Mouse (Mus musculus) G1E (cell line): ENCODE data around the gene Mcrip2. TPM values are rescaled to one million over a fixed set of nuclear protein-coding genes. Genes with fewer than 3 reads are reported as not detected.

ENCODE experiments used
- ATAC-seq: 2 replicates; pipeline ENCODE4 v1.8.0; 2016; ENCODE audit warnings: mild to moderate bottlenecking; ENCODE audit not compliant: insufficient number of reproducible peaks, poor library complexity, low FRiP score, severe bottlenecking; ENCODE audit errors: extremely low read depth
- DNase-seq: peaks from one replicate; pipeline ENCODE4 v3.0.0; 2012; ENCODE audit warnings: low spot score
- H3K27me3 ChIP-seq: 2 replicates; pipeline ENCODE4 v1.6.1; 2012; ENCODE audit warnings: mild to moderate bottlenecking, low read length, inconsistent platforms; ENCODE audit not compliant: insufficient read depth
- H3K36me3 ChIP-seq: replicated peaks from 2 replicates; pipeline ENCODE3; 2012; ENCODE audit warnings: mild to moderate bottlenecking, inconsistent platforms
- H3K4me1 ChIP-seq: 2 replicates; pipeline ENCODE4 v1.6.1; 2012; ENCODE audit warnings: low read depth, low read length, inconsistent platforms, mixed read lengths; ENCODE audit not compliant: insufficient read depth
- H3K4me3 ChIP-seq: 2 replicates; pipeline ENCODE4 v1.5.1; 2012; ENCODE audit warnings: low read depth, mild to moderate bottlenecking, inconsistent platforms, low read length, moderate library complexity, mixed read lengths
- H3K9me3 ChIP-seq: replicated peaks from 2 replicates; pipeline ENCODE4 v1.6.1; 2012; ENCODE audit warnings: inconsistent platforms
- CTCF ChIP-seq: IDR thresholded peaks from 2 replicates; pipeline ENCODE4 v1.5.1; 2012; ENCODE audit warnings: low read depth, low read length, inconsistent platforms, mixed read lengths
- GATA1 ChIP-seq: IDR thresholded peaks from 2 replicates; pipeline ENCODE4 v1.6.1; 2012; ENCODE audit warnings: borderline replicate concordance, low read length, inconsistent platforms, mixed read lengths
- GATA2 ChIP-seq: IDR thresholded peaks from 2 replicates; pipeline ENCODE4 v1.6.1; 2012; ENCODE audit warnings: low read depth, low read length, inconsistent platforms, borderline replicate concordance
- POLR2AphosphoS5 ChIP-seq: IDR thresholded peaks from 2 replicates; pipeline ENCODE4 v1.6.1; 2012; ENCODE audit warnings: low read depth, low read length, inconsistent platforms; ENCODE audit not compliant: insufficient replicate concordance
- TAL1 ChIP-seq: conservative IDR thresholded peaks from 2 replicates; pipeline ENCODE4 v1.6.1; 2012; ENCODE audit warnings: low read depth, low read length, inconsistent platforms, mixed read lengths
- polyA plus RNA-seq: library from polyadenylated mRNA; stranded (reverse); fragments of >175 nt; gene quantifications from 2 replicates; pipeline ENCODE4 v1.2.3, GENCODE M21; 2012
- total RNA-seq, 2 experiments: library from RNA; stranded (forward) in 1 of 2; stranded (reverse) in 1 of 2; fragments of 200-1000 nt in 1 of 2; fragments of >200 nt in 1 of 2; fragmentation: Nextera tagmentation in 1 of 2; gene quantifications; 2 replicates each; pipeline ENCODE4 v1.2.3; 2014 to 2017

Mcrip2 gene
- total and polyA plus RNA-seq, 3 experiments, result 4.4 to 77.6 (median 8.7) TPM

DNA sequence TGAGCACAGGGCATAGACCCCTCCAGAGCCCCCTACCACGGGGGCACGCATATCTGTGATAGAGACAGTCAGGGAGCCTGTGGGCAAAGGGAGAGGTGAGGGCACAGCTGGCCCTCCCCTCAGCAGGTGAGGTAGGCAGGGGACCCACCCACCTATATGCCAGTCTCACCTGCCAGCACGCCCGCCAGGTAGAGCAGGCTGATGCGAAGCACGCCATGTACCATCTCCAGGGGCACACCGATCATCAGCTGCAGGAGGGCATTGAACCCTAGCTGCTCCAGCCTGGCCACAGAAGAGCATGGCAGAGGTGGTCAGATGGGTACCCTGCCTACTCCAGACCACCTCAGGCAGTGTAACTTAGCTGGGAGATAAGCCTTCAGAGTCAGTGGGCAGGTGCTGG, 33.3 kb downstream of the Mcrip2 start:
- ATAC-seq (no peak), DNase-seq (no peak)
- Histone ChIP-seq H3K36me3 (peaks cover 84% of the 10 kb centered on the region), H3K4me1 (peaks cover 83% of the 10 kb centered on the region), H3K9me3 (no peaks in the 10 kb centered on the region), H3K27me3 (no peaks in the 10 kb centered on the region), H3K4me3 (peak overlapping the region; percentile 81)
- TF ChIP-seq TAL1 (no peak), CTCF (no peak), GATA1 (no peak), GATA2 (no peak), POLR2AphosphoS5 (no peak)

DNA sequence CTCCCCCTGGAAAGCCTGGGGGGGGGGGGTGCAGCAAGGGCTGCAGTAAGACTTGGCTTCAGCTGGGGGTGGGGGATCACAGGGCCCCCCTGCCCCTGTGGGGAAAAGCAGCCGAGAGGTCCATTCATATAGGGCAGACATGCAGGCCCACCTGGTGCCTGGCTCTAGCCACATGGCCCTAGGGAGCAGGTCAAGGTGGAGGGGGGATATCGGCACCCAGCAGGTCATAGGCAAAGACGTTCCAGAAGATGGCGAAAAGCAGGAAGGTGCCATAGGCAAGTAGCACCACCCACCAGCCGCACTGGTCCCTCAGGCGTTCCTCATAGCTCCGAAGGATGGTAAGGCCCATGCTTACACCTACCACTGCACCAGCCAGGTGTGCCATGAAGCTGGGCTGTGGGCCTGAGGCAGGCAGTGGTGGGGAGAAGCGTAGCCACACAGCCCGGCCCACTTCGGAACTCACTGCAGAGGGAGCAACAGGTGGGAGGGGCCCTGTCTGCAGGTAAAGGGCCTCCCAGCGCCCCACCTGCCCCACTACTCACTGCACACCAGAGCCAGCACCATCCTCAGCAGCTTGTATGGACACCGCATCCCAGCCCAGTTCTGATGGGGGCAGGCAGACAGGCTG, 33.9 kb downstream of the Mcrip2 start:
- H3K4me1 ChIP-seq, result peaks cover 82% of the 10 kb centered on the region
- ATAC-seq (no peak), DNase-seq (no peak)
- no peaks in the 10 kb centered on the region for H3K27me3 ChIP-seq
- TF ChIP-seq GATA2, result no peak
- no peak for TF ChIP-seq TAL1
- TF ChIP-seq CTCF, result no peak
- TF ChIP-seq GATA1, result no peak
- TF ChIP-seq POLR2AphosphoS5, result no peak
- H3K9me3 ChIP-seq, result no peaks in the 10 kb centered on the region
- H3K36me3 ChIP-seq, result peaks cover 84% of the 10 kb centered on the region
- peak overlapping the region; percentile 81 for H3K4me3 ChIP-seq

DNA sequence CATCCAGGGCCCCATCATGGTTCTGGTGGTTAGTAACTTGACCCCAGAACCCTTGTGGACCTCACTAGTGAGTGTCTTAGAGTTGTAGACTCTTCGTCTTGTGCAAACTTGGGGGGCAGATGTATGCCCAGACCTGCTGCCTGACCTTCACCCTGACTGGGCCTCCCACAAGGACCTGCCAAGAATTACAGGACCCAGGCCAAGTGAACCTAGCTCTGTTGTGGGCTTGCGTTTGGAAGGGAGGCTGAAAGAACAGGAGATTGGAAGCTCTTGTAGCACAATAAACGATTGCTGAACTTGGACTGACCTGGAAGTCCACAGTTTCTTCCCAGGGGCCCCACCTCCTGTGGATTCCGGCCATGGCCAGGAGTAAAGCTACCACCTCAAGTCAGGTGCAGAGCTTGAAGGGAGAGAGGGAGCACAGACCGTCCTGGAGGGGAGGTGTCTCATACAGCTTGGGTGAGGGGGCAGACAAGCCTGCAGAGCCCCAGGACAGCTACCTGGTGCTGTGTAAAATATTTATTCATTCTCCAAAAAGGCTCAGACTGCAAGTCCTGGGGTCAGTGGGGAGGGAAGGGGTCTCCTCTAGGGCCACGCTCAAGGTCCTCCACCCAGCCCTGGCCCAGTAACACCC, 34.5 kb downstream of the Mcrip2 start:
- H3K27me3 ChIP-seq, result no peaks in the 10 kb centered on the region
- DNase-seq (no peak), ATAC-seq (no peak)
- H3K36me3 ChIP-seq, result peaks cover 84% of the 10 kb centered on the region
- H3K4me1 ChIP-seq, result peaks cover 82% of the 10 kb centered on the region
- H3K4me3 ChIP-seq, result peak overlapping the region; percentile 81
- TF ChIP-seq TAL1 (no peak), GATA2 (no peak), GATA1 (no peak)
- H3K9me3 ChIP-seq, result no peaks in the 10 kb centered on the region

DNA sequence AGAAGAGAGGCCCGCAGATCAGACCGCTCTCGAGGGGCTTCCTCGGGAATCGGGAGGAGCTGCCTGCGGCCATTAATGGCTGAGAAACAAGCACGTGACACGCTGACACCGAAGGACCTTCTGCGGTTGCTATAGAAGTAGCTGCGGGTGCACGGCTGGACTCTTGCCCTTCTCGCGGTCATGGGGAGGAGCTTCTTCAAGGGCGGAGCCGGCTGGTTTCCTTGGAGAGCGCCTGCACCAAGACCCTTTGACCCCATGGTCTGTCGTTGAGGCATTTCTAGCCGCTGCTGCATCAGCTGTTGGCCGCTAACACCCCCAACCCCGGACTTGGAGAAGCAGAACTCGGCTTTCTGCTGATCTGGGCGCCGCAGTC, 35.3 kb downstream of the Mcrip2 start, which contains the start of gene Stub1:
Gene Stub1, minus strand, starts transcription at position 114 of the 373 bp plus-strand sequence.
- Histone ChIP-seq H3K4me1 (peaks cover 84% of the 10 kb centered on the region), H3K9me3 (no peaks in the 10 kb centered on the region), H3K27me3 (no peaks in the 10 kb centered on the region), H3K4me3 (peak within 1 kb of the TSS; percentile 81), H3K36me3 (peaks cover 85% of the 10 kb centered on the region)
- DNase-seq (peak; percentile 73), ATAC-seq (peak; percentile 61)
- no peak for TF ChIP-seq POLR2AphosphoS5
- TF ChIP-seq CTCF, result no peak
- TF ChIP-seq GATA1, result no peak
- TF ChIP-seq TAL1, result no peak
- TF ChIP-seq GATA2, result no peak

DNA sequence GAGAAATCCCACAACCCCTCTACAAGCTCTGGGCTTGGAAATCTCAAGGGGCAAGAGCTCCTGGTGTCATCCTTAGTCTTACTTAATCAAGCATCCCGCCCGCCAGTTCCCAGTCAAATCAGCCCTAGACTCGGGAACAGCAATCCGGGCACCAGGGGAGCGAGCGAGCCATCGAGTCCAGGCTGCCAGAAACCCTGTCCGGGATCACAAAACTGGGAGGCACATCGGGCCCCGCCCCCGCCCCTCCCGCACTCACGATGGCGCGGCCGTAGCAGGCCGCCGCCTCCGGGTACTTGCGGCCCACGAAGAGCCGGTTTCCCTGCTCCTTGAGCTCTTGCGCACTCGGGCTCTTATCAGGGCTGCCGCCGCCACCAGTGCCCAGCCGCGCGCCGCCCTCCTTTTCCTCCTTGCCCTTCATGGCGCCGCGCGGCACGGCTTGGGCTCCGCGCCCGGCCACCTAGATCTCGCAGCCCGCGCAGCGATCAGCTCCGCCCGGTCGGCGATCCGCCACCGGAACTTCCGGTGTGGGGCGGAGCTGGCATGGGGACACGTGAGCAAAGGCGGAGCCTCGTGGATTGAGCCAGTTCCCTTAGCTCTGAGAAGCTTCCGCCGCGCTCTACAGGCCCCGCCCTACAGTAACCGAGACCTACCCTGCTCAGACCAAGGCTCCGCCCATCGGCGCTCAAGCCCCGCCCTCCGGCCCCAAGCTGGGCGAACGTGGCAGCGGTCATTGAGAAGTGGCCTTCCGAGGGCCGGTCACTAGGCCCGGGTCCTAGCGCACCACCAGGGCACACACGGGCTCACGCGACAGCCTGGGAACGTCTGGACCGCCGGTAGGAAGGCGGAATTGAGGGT, 35.9 kb downstream of the Mcrip2 start:
- Histone ChIP-seq H3K9me3 (no peaks in the 10 kb centered on the region), H3K4me1 (peaks cover 83% of the 10 kb centered on the region), H3K27me3 (no peaks in the 10 kb centered on the region), H3K36me3 (peaks cover 85% of the 10 kb centered on the region), H3K4me3 (peak overlapping the region; percentile 81)
- peak; percentile 99 for DNase-seq
- peak; percentile 92 for ATAC-seq
- TF ChIP-seq GATA1 (no peak), GATA2 (no peak), TAL1 (no peak), CTCF (no peak), POLR2AphosphoS5 (no peak)

DNA sequence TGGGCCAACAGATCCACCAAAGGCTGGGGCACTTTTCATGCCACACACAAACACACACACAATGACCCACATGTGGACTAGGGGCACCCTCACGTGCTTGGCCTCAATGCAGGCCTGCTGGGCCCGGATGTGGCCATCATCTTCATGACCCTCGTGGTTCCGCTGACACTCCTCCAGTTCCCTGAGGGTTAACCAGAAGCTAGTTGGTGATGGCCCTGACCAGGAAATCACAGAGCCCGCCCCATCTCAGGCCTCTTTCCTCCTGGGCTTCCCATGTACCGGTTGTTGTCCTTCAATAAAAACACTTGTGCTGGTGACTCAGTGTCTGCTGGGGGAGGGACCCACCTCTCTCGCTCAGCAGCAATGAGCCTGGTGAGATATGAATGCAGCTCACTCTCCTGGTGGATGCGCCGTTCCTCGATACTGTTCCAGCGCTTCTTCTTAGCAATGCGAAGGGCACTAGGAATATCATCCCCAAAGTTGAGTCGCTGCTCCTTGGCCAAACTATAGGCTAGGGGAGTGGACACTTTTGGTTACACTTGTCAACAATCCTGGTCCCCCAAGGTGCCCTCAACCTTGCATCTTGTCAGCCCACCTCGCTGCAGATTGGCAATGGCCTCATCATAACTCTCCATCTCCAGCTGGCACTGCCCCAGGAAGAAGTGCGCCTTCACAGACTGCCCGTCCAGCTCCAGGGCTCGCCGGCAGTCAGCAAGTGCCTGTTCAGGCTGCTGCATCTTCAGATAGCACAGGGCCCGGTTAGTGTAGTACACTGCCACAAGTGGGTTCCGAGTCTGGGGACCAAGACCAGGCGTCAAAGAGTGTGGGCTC, 36.9 kb downstream of the Mcrip2 start:
- H3K4me3 ChIP-seq, result peak overlapping the region; percentile 81
- no peak for DNase-seq
- TF ChIP-seq CTCF (no peak), POLR2AphosphoS5 (no peak), TAL1 (no peak), GATA1 (no peak), GATA2 (no peak)
- ATAC-seq, result no peak
- peaks cover 85% of the 10 kb centered on the region for H3K36me3 ChIP-seq
- H3K9me3 ChIP-seq, result no peaks in the 10 kb centered on the region
- no peaks in the 10 kb centered on the region for H3K27me3 ChIP-seq
- H3K4me1 ChIP-seq, result peaks cover 84% of the 10 kb centered on the region
